Mouse (Mus musculus) liver, adult 2 months (tissue): ENCODE results near the gene Rai14.

Experiments
- CTCF ChIP-seq: fragments of 200-500 bp; IDR thresholded peaks from 2 replicates; pipeline ENCODE4 v1.5.1; 2011; ENCODE audit warnings: low read depth, low read length, control low read depth
- POLR2A ChIP-seq: fragments of 200-500 bp; IDR thresholded peaks from 2 replicates; pipeline ENCODE4 v1.6.1; 2011; ENCODE audit warnings: low read length, control low read depth; ENCODE audit not compliant: insufficient read depth; ENCODE audit errors: extremely low read depth

GRCm38 (mm10) chr15:10655151-10655905 is 59.1 kb downstream of the Rai14 start:
- TF ChIP-seq CTCF, result no peak
- TF ChIP-seq POLR2A, result no peak
